Mouse (Mus musculus): ENCODE data around the gene Btbd9. TPM values are rescaled to one million over a fixed set of nuclear protein-coding genes. Genes with fewer than 3 reads are reported as not detected.

Btbd9 gene
- polyA plus RNA-seq, 1 experiment from 2014 or later: 63.0 TPM

DNA sequence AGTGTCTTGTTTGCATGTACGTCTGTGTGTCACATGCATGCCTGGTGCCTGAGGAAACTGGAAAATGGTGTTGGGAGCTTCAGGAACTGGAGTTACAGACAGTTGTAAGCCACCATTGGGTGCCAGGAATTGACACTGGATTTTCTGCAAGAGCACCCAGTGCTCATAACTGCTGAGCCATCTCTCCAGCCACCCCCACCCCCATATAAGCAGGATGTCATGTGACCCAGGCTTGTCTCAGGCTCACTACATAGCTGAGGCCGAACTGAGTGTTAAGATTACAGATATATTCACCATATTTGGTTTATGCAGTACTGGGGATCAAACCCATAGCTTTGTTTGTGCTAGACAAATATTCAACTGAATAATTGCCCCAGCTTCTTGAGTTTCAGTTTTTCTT, 394.2 kb downstream of the Btbd9 start:
- H3K27me3 ChIP-seq (ENCODE audit: low read depth, poor library complexity, severe bottlenecking): no peaks in the 10 kb centered on the region
- H3K36me3 ChIP-seq: peaks cover 24% of the 10 kb centered on the region
- no peak for DNase-seq (ENCODE audit: low spot score)
- no peaks in the 10 kb centered on the region for H3K9me3 ChIP-seq (replicated peaks)
- H3K4me1 ChIP-seq: peaks cover 3% of the 10 kb centered on the region
- no peak overlapping the region for H3K27ac ChIP-seq (replicated peaks)
- no peak overlapping the region for H3K4me3 ChIP-seq
- 90% methylated on average over 2 of the region's 2 CpGs for WGBS

- 94% methylated on average over 4 of the region's 4 CpGs for WGBS
- peaks cover 24% of the 10 kb centered on the region for H3K36me3 ChIP-seq
These were observed 394.7 kb downstream of the Btbd9 start for GRCm38 (mm10) chr17:30181554-30181953.

DNA sequence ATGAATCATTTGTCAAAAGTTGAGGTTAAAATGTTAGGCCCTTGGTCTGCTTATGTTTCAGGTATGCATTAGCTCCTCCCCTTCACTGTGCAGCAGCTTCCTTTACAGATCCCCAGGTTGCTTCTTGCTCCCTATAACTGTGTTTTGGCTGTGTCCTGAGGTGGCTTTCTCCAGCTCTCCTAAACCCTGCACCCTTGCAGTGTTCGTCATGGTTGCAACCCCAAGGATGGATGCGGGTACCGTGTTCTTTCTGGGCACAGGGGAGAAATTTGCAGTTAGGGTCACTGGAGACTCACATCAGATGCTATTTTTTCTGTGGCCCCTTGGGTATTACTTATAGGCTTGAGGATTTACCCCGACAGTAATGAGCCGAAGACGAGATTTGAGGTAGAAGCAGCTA, 396.1 kb downstream of the Btbd9 start:
- no peaks in the 10 kb centered on the region for H3K27me3 ChIP-seq (ENCODE audit: low read depth, poor library complexity, severe bottlenecking)
- no peak for DNase-seq (ENCODE audit: low spot score)
- no peak overlapping the region for H3K4me3 ChIP-seq
- 94% methylated on average over 6 of the region's 6 CpGs for WGBS
- H3K4me1 ChIP-seq: no peaks in the 10 kb centered on the region
- H3K36me3 ChIP-seq: peaks cover 19% of the 10 kb centered on the region
- no peak overlapping the region for H3K27ac ChIP-seq (replicated peaks)
- no peaks in the 10 kb centered on the region for H3K9me3 ChIP-seq (replicated peaks)

More at GRCm38 (mm10) chr17:30181554-30181953, 394.7 kb downstream of the Btbd9 start:
- Histone ChIP-seq H3K4me1 (no peaks in the 10 kb centered on the region), H3K4me3 (no peak overlapping the region), H3K27me3 (ENCODE audit: low read depth, poor library complexity, severe bottlenecking) (no peaks in the 10 kb centered on the region), H3K9me3 (replicated peaks) (no peaks in the 10 kb centered on the region), H3K27ac (replicated peaks) (no peak overlapping the region)
- DNase-seq (ENCODE audit: low spot score): no peak

- Histone ChIP-seq H3K4me1 (no peaks in the 10 kb centered on the region), H3K4me3 (no peak overlapping the region), H3K36me3 (peaks cover 11% of the 10 kb centered on the region), H3K27me3 (ENCODE audit: low read depth, poor library complexity, severe bottlenecking) (no peaks in the 10 kb centered on the region), H3K27ac (replicated peaks) (no peak overlapping the region), H3K9me3 (replicated peaks) (no peaks in the 10 kb centered on the region)
- no peak for DNase-seq (ENCODE audit: low spot score)
- 88% methylated on average over 1 of the region's 1 CpGs for WGBS
These were observed 397.9 kb downstream of the Btbd9 start for GRCm38 (mm10) chr17:30178402-30178801.

- Histone ChIP-seq H3K36me3 (peaks cover 11% of the 10 kb centered on the region), H3K4me3 (no peak overlapping the region), H3K4me1 (no peaks in the 10 kb centered on the region), H3K27me3 (ENCODE audit: low read depth, poor library complexity, severe bottlenecking) (no peaks in the 10 kb centered on the region), H3K9me3 (replicated peaks) (no peaks in the 10 kb centered on the region), H3K27ac (replicated peaks) (no peak overlapping the region)
- WGBS: 98% methylated on average over 4 of the region's 4 CpGs
- no peak for DNase-seq (ENCODE audit: low spot score)
These were observed 398.9 kb downstream of the Btbd9 start for GRCm38 (mm10) chr17:30177435-30177834.

Other genes starting within 250 kb of the Btbd9 start
- 1.1 and 1.2 TPM in 2 replicates for gene Dnah8, start 47.9 kb upstream of the Btbd9 start, polyA plus RNA-seq (2016; fragmentation: Nextera tagmentation; extraction: Ambion mirVana)
- gene Glo1, start 50.4 kb upstream of the Btbd9 start, polyA plus RNA-seq (2016; fragmentation: Nextera tagmentation; extraction: Ambion mirVana): 242 and 252 TPM in 2 replicates